Mouse (Mus musculus): ENCODE results near the gene Tpi1. TPM values are rescaled to one million over a fixed set of nuclear protein-coding genes. Genes with fewer than 3 reads are reported as not detected.
"Not testable (repeated sequence)": the region's sequence is repeated elsewhere in the genome, so short reads cannot be mapped to it uniquely, and the experiment has no call there.

Tpi1 gene
- polyA plus RNA-seq, 1 experiment = 604 TPM

DNA sequence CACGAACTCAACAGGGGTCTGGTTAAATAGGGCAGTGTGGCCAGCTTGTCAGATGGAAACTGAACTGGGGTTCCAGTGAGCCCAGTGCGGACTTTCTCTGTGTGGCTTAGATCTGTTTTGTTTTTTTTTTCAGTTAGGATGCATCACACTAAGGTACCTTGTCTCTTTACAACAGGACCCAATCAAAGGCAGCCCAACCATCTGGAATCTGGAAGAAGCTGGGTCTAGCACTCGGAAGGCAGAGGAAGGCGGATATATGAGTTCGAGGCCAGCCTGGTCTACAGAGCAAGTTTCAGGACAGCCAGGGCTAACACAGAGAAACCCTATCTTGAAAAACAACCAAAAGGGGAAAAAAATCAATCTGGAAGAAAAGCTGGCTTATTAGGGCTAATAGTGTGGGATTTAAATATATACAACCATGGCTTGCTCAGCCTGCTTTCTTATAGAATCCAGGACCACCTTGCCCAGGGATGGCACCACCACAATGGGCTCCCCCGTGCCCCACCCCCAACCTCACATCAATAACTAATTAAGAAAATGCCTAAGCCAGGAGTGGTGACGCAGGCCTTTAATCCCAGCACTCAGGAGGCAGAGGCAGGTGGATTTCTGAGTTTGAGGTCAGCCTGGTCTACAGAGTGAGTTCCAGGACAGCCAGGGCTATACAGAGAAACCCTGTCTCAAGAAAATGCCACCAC, 7.5 kb downstream of the Tpi1 start:
- no peaks in the 10 kb centered on the region for H3K27me3 ChIP-seq (ENCODE audit: control insufficient read depth, insufficient read depth, insufficient read length)
- H3K79me3 ChIP-seq (ENCODE audit: low read depth) = peaks cover 10% of the 10 kb centered on the region
- H3K36me3 ChIP-seq (ENCODE audit: control insufficient read depth, insufficient read depth) = peaks cover 20% of the 10 kb centered on the region
- no peak overlapping the region for H3ac ChIP-seq (ENCODE audit: control insufficient read depth, insufficient read length, low read depth)
- H3K79me2 ChIP-seq (ENCODE audit: control insufficient read depth, insufficient read depth) = peaks cover 14% of the 10 kb centered on the region
- TF ChIP-seq MYOD1 (IDR thresholded peaks at IDR 0.05; ENCODE audit: control insufficient read depth, insufficient read length, low read depth) (no peak), CTCF (IDR thresholded peaks at IDR 0.05; ENCODE audit: control insufficient read depth, insufficient read depth, insufficient read length) (no peak), FOSL1 (IDR thresholded peaks at IDR 0.05; ENCODE audit: insufficient read depth, low read length, poor library complexity, severe bottlenecking) (no peak), CEBPB (IDR thresholded peaks at IDR 0.05; ENCODE audit: low read depth) (no peak), USF1 (IDR thresholded peaks at IDR 0.05; ENCODE audit: low read depth) (no peak), MAX (IDR thresholded peaks at IDR 0.05) (no peak), MYOG (IDR thresholded peaks at IDR 0.05; ENCODE audit: control insufficient read depth, extremely low read depth, insufficient read length) (no peak)
- H3K4me3 ChIP-seq (ENCODE audit: insufficient read depth, poor library complexity, severe bottlenecking) = no peak overlapping the region

DNA sequence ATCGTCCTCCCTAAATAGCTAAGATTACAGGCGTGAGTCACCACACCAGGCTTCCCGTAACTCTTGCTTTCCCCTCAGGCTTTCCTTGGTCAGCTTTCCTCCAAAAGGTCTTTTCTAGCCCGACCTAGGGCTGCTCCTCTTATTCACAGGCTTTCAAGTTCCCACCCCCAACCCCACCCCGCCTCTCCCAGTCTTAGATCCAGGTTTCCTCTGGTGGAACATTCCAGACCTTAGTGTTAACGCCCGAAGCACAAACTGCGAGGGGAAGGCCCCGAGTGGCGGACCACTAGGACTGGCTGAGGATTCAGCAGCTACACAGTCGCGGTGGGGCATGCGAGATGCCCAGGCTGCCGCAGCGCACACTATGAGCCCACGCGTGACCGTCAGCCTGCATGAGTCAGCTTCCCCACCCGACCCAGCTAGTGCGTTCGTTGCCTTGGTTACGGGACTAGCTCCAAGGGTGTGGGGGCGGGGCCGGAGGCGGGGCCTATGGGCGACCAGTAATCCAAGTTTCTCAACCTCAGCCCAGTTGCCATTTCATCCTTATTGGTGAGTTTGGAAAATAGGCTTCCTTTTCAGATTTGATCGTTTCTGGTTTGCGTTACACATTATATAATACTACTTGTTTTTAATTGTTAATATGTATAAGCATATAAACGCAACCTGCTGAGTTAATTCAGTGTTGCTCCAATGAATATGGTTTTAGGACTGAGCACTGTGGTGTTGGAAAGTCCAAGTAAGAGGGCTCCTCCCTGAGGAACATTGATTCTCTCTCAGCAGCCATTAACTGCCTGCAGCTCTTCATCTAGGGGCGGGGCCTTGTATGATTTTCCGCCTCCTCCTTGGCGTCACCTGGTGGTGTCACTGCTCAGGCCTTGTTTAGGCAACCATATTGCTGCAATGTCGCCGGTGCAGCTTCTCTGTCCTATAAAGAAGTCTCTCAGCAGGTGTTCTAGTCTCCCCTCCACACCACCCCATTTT, 8.5 kb downstream of the Tpi1 start:
- Histone ChIP-seq H3K79me2 (ENCODE audit: control insufficient read depth, insufficient read depth) (peaks cover 9% of the 10 kb centered on the region), H3K79me3 (ENCODE audit: low read depth) (peaks cover 6% of the 10 kb centered on the region), H3K27me3 (ENCODE audit: control insufficient read depth, insufficient read depth, insufficient read length) (no peaks in the 10 kb centered on the region), H3K4me3 (ENCODE audit: insufficient read depth, poor library complexity, severe bottlenecking) (peak overlapping the region; percentile 22), H3K36me3 (ENCODE audit: control insufficient read depth, insufficient read depth) (peaks cover 10% of the 10 kb centered on the region), H3ac (ENCODE audit: control insufficient read depth, insufficient read length, low read depth) (peak overlapping the region; percentile 46)
- no peak for TF ChIP-seq MYOD1 (IDR thresholded peaks at IDR 0.05; ENCODE audit: control insufficient read depth, insufficient read length, low read depth)
- TF ChIP-seq CTCF (IDR thresholded peaks at IDR 0.05; ENCODE audit: control insufficient read depth, insufficient read depth, insufficient read length) = no peak
- peak; percentile 40 for TF ChIP-seq MAX (IDR thresholded peaks at IDR 0.05)
- TF ChIP-seq CEBPB (IDR thresholded peaks at IDR 0.05; ENCODE audit: low read depth) = peak; percentile 32
- TF ChIP-seq FOSL1 (IDR thresholded peaks at IDR 0.05; ENCODE audit: insufficient read depth, low read length, poor library complexity, severe bottlenecking) = peak; percentile 10
- no peak for TF ChIP-seq MYOG (IDR thresholded peaks at IDR 0.05; ENCODE audit: control insufficient read depth, extremely low read depth, insufficient read length)
- TF ChIP-seq USF1 (IDR thresholded peaks at IDR 0.05; ENCODE audit: low read depth) = no peak

DNA sequence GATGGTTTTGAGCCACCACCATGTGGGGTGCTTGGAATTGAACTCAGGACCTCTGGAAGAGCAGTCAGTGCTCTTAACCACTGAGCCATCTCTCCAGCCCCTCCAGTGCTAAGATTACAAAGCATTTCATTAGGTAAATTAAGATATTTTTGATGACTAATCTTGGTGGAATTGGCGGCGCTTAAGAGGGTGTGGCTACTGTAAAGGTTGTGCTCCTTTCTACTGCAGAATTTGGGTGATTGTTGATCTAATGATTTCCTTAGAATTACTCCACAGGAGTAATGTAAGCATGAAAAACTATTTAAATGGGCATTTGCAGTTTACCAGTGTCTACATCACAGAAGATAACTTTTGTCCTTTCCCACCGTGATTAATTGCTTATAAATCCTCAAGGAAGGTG, 9.8 kb downstream of the Tpi1 start:
- Histone ChIP-seq H3K36me3 (ENCODE audit: control insufficient read depth, insufficient read depth) (no peaks in the 10 kb centered on the region), H3ac (ENCODE audit: control insufficient read depth, insufficient read length, low read depth) (no peak overlapping the region), H3K27me3 (ENCODE audit: control insufficient read depth, insufficient read depth, insufficient read length) (no peaks in the 10 kb centered on the region), H3K79me3 (ENCODE audit: low read depth) (peaks cover 1% of the 10 kb centered on the region), H3K79me2 (ENCODE audit: control insufficient read depth, insufficient read depth) (no peaks in the 10 kb centered on the region), H3K4me3 (ENCODE audit: insufficient read depth, poor library complexity, severe bottlenecking) (no peak overlapping the region)
- no peak for TF ChIP-seq MYOG (IDR thresholded peaks at IDR 0.05; ENCODE audit: control insufficient read depth, extremely low read depth, insufficient read length)
- TF ChIP-seq FOSL1 (IDR thresholded peaks at IDR 0.05; ENCODE audit: insufficient read depth, low read length, poor library complexity, severe bottlenecking) = no peak
- TF ChIP-seq MYOD1 (IDR thresholded peaks at IDR 0.05; ENCODE audit: control insufficient read depth, insufficient read length, low read depth) = no peak
- no peak for TF ChIP-seq CTCF (IDR thresholded peaks at IDR 0.05; ENCODE audit: control insufficient read depth, insufficient read depth, insufficient read length)
- no peak for TF ChIP-seq MAX (IDR thresholded peaks at IDR 0.05)
- TF ChIP-seq USF1 (IDR thresholded peaks at IDR 0.05; ENCODE audit: low read depth) = no peak
- TF ChIP-seq CEBPB (IDR thresholded peaks at IDR 0.05; ENCODE audit: low read depth) = no peak

DNA sequence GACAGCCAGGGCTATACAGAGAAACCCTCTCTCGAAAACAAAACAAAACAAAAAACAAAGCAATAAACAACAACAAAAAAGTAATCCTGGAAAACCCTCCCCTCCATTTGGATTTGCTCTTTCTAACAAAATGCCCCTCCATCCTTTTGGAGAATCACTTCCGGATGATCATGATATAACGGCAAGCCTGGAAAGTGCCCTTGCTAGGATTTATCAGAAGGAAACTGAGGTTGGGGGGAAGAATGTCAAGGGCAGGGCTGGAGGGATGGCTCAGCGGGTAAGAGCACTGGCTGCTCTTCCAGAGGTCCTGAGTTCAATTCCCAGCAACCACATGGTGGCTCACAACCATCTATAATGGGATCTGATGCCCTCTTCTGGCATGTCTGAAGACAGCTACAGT, 10.4 kb downstream of the Tpi1 start:
- not testable (repeated sequence) for H3ac ChIP-seq (ENCODE audit: control insufficient read depth, insufficient read length, low read depth); H3K27me3 ChIP-seq (ENCODE audit: control insufficient read depth, insufficient read depth, insufficient read length); H3K79me2 ChIP-seq (ENCODE audit: control insufficient read depth, insufficient read depth); H3K4me3 ChIP-seq (ENCODE audit: insufficient read depth, poor library complexity, severe bottlenecking); H3K36me3 ChIP-seq (ENCODE audit: control insufficient read depth, insufficient read depth); H3K79me3 ChIP-seq (ENCODE audit: low read depth)

DNA sequence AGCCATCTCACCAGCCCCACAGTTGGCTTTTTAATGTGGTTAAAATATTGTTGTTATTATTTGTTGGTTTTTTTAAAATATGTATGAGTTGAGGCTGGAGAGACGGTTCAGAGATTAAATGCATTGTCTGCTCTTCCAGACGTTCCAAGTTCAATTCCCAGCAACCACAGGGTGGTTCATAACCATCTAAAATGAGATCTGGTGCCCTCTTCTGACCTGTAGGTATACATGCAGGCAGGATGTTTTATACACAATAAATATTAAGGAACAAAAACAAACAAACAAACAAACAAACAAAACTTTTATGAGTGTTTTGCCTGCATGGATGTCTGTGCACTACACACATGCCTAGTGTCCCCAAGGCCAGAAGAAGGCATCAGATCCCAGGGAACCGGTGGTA, 11.0 kb downstream of the Tpi1 start:
- H3K79me3 ChIP-seq (ENCODE audit: low read depth) = no peaks in the 10 kb centered on the region
- no peak overlapping the region for H3K4me3 ChIP-seq (ENCODE audit: insufficient read depth, poor library complexity, severe bottlenecking)
- no peaks in the 10 kb centered on the region for H3K36me3 ChIP-seq (ENCODE audit: control insufficient read depth, insufficient read depth)
- no peaks in the 10 kb centered on the region for H3K79me2 ChIP-seq (ENCODE audit: control insufficient read depth, insufficient read depth)
- H3K27me3 ChIP-seq (ENCODE audit: control insufficient read depth, insufficient read depth, insufficient read length) = no peaks in the 10 kb centered on the region
- H3ac ChIP-seq (ENCODE audit: control insufficient read depth, insufficient read length, low read depth) = no peak overlapping the region
- TF ChIP-seq MYOD1 (IDR thresholded peaks at IDR 0.05; ENCODE audit: control insufficient read depth, insufficient read length, low read depth) = no peak
- no peak for TF ChIP-seq CTCF (IDR thresholded peaks at IDR 0.05; ENCODE audit: control insufficient read depth, insufficient read depth, insufficient read length)
- no peak for TF ChIP-seq MYOG (IDR thresholded peaks at IDR 0.05; ENCODE audit: control insufficient read depth, extremely low read depth, insufficient read length)
- no peak for TF ChIP-seq FOSL1 (IDR thresholded peaks at IDR 0.05; ENCODE audit: insufficient read depth, low read length, poor library complexity, severe bottlenecking)
- no peak for TF ChIP-seq USF1 (IDR thresholded peaks at IDR 0.05; ENCODE audit: low read depth)
- TF ChIP-seq MAX (IDR thresholded peaks at IDR 0.05) = no peak
- no peak for TF ChIP-seq CEBPB (IDR thresholded peaks at IDR 0.05; ENCODE audit: low read depth)

DNA sequence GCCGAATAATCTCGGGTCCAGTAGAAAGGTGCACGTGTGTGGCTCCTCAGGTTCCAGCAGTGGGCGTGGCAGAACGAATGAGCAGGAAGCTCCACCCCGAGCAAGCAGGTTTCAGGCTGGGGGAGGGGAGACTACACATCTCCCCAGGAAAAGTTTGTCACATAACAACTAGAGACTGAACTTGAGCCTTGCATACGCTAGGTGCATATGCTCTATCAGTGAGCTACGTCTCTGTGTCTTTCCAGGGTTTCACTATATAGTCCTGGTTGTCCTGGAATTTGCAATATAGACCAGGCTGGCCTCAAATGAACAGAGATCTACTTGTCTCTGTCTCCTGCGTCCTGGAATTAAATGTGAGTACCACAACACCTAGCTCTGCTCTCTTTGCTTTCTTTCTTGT, 11.7 kb downstream of the Tpi1 start:
- H3K36me3 ChIP-seq (ENCODE audit: control insufficient read depth, insufficient read depth); H3K79me3 ChIP-seq (ENCODE audit: low read depth); H3ac ChIP-seq (ENCODE audit: control insufficient read depth, insufficient read length, low read depth); H3K4me3 ChIP-seq (ENCODE audit: insufficient read depth, poor library complexity, severe bottlenecking); H3K27me3 ChIP-seq (ENCODE audit: control insufficient read depth, insufficient read depth, insufficient read length); H3K79me2 ChIP-seq (ENCODE audit: control insufficient read depth, insufficient read depth): not testable (repeated sequence)
